Mouse (Mus musculus): ENCODE measurements around the gene March9.

March9 gene

GRCm38 (mm10) chr10:127059968-127060916 lies at the start of gene March9:
March9 (minus strand) TSS chr10:127060184.
- no peak for DNase-seq (ENCODE audit: low spot score)

- no peak for DNase-seq (ENCODE audit: low spot score)
Observed at GRCm38 (mm10) chr10:127108262-127108583, 48.2 kb upstream of the March9 start.

GRCm38 (mm10) chr10:127107563-127108261 lies 47.7 kb upstream of the March9 start:
- no peak for DNase-seq (ENCODE audit: low spot score)

GRCm38 (mm10) chr10:127103631-127104030 lies 43.6 kb upstream of the March9 start:
- DNase-seq (ENCODE audit: low spot score): no peak

- DNase-seq (ENCODE audit: low spot score): no peak
Observed at GRCm38 (mm10) chr10:127101151-127101550, 41.2 kb upstream of the March9 start.

- no peak for DNase-seq (ENCODE audit: low spot score)
Observed at GRCm38 (mm10) chr10:127100414-127100813, 40.4 kb upstream of the March9 start.

- no peak for DNase-seq (ENCODE audit: low spot score)
Observed at GRCm38 (mm10) chr10:127099868-127100267, 39.9 kb upstream of the March9 start.

- no peak for DNase-seq (ENCODE audit: low spot score)
Observed at GRCm38 (mm10) chr10:127099191-127099590, 39.2 kb upstream of the March9 start.

GRCm38 (mm10) chr10:127098514-127098913 lies 38.5 kb upstream of the March9 start:
- DNase-seq (ENCODE audit: low spot score): no peak

GRCm38 (mm10) chr10:127094382-127094802 lies 34.4 kb upstream of the March9 start:
- DNase-seq (ENCODE audit: low spot score): no peak

- DNase-seq (ENCODE audit: low spot score): no peak
Observed at GRCm38 (mm10) chr10:127092742-127093141, 32.8 kb upstream of the March9 start.

- DNase-seq (ENCODE audit: low spot score): no peak
Observed at GRCm38 (mm10) chr10:127091507-127092396, 31.8 kb upstream of the March9 start.

GRCm38 (mm10) chr10:127090560-127091411 lies 30.8 kb upstream of the March9 start:
- no peak for DNase-seq (ENCODE audit: low spot score)

- no peak for DNase-seq (ENCODE audit: low spot score)
Observed at GRCm38 (mm10) chr10:127085633-127086032, 25.6 kb upstream of the March9 start.

- DNase-seq (ENCODE audit: low spot score): no peak
Observed at GRCm38 (mm10) chr10:127085052-127085451, 25.1 kb upstream of the March9 start.

GRCm38 (mm10) chr10:127083915-127084306 lies 23.9 kb upstream of the March9 start:
- no peak for DNase-seq (ENCODE audit: low spot score)

GRCm38 (mm10) chr10:127083292-127083914 lies 23.4 kb upstream of the March9 start:
- no peak for DNase-seq (ENCODE audit: low spot score)

GRCm38 (mm10) chr10:127081996-127082620 lies 22.1 kb upstream of the March9 start:
- DNase-seq (ENCODE audit: low spot score): no peak

GRCm38 (mm10) chr10:127080901-127081780 lies 21.2 kb upstream of the March9 start:
- no peak for DNase-seq (ENCODE audit: low spot score)

All from left cerebral cortex, adult 11 months (tissue).